Mouse (Mus musculus) kidney, embryonic 16.5 days (tissue): Measurements from ENCODE around the gene Gdf3. TPM values are rescaled to one million over a fixed set of nuclear protein-coding genes. Genes with fewer than 3 reads are reported as not detected.

Source experiments
- ATAC-seq: fragments of 200-750 bp; cut with Nextera tagmentation; 2 replicates; pipeline ENCODE4 v1.8.0; 2017; ENCODE audit warnings: moderate TSS enrichment; ENCODE audit not compliant: low FRiP score, low TSS enrichment
- H3K27ac ChIP-seq: fragments of 300-500 bp; sonication (generic); 2 replicates; pipeline ENCODE4 v1.5.1; 2014; ENCODE audit warnings: low read length
- H3K27me3 ChIP-seq: fragments of 300-500 bp; sonication (generic); 2 replicates; pipeline ENCODE4 v1.6.1; 2014; ENCODE audit warnings: low read length, control low read depth, mixed read lengths; ENCODE audit not compliant: insufficient read depth
- H3K36me3 ChIP-seq: fragments of 300-500 bp; sonication (generic); 2 replicates; pipeline ENCODE4 v1.6.1; 2014; ENCODE audit warnings: low read length, control low read depth, mixed read lengths; ENCODE audit not compliant: insufficient read depth
- H3K4me1 ChIP-seq: fragments of 300-500 bp; sonication (generic); 2 replicates; pipeline ENCODE4 v1.6.1; 2014; ENCODE audit warnings: low read length, control low read depth, mixed read lengths; ENCODE audit not compliant: insufficient read depth
- H3K4me2 ChIP-seq: fragments of 300-500 bp; sonication (generic); replicated peaks from 2 replicates; pipeline ENCODE4 v1.6.1; 2014; ENCODE audit warnings: low read depth, low read length
- H3K4me3 ChIP-seq: fragments of 300-500 bp; sonication (generic); 2 replicates; pipeline ENCODE4 v1.5.1; 2014; ENCODE audit warnings: mild to moderate bottlenecking, low read length
- H3K9ac ChIP-seq: fragments of 300-500 bp; sonication (generic); replicated peaks from 2 replicates; pipeline ENCODE4 v1.6.1; 2014; ENCODE audit warnings: low read length
- H3K9me3 ChIP-seq: fragments of 300-500 bp; sonication (generic); 2 replicates; pipeline ENCODE4 v1.6.1; 2016; ENCODE audit warnings: low read length, control low read depth
- WGBS: fragments of 180-500 bp; shearing (Covaris S2); extraction: QIAGEN DNeasy Blood & Tissue Kit; methylation state at CpG from one replicate; pipeline ENCODE4 v1.1.7; 2014; 5-methylcytosine and 5-hydroxymethylcytosine counted together
- polyA plus RNA-seq: library from polyadenylated mRNA; unstranded; fragments of >200 nt; fragmentation: Nextera tagmentation; extraction: Ambion mirVana; gene quantifications from 2 replicates; pipeline ENCODE4 v1.2.1, GENCODE M21; 2015

Gene Gdf3
- polyA plus RNA-seq, 1 experiment from 2014 or later, result not detected

GRCm38 (mm10) chr6:122600066-122600646 lies 9.7 kb downstream of the Gdf3 start:
- H3K4me3 ChIP-seq, result no peak overlapping the region
- WGBS, result 88% methylated on average over 7 of the region's 7 CpGs
- no peaks in the 10 kb centered on the region for H3K9me3 ChIP-seq
- H3K27ac ChIP-seq, result no peak overlapping the region
- no peak overlapping the region for H3K4me2 ChIP-seq
- no peak for ATAC-seq
- no peaks in the 10 kb centered on the region for H3K36me3 ChIP-seq
- 0 out of 2 replicates have a peak, but pooled peaks cover 2% of the 10 kb centered on the region for H3K4me1 ChIP-seq
- H3K27me3 ChIP-seq, result no peaks in the 10 kb centered on the region
- no peak overlapping the region for H3K9ac ChIP-seq

- WGBS, result 88% methylated on average over 9 of the region's 9 CpGs
- no peak overlapping the region for H3K4me2 ChIP-seq
- no peak for ATAC-seq
- H3K9me3 ChIP-seq, result no peaks in the 10 kb centered on the region
- H3K4me3 ChIP-seq, result no peak overlapping the region
- H3K36me3 ChIP-seq, result no peaks in the 10 kb centered on the region
- H3K27me3 ChIP-seq, result no peaks in the 10 kb centered on the region
- 0 out of 2 replicates have a peak, but pooled peaks cover 2% of the 10 kb centered on the region for H3K4me1 ChIP-seq
- no peak overlapping the region for H3K27ac ChIP-seq
- H3K9ac ChIP-seq, result no peak overlapping the region
Observed at GRCm38 (mm10) chr6:122599054-122599737, 10.7 kb downstream of the Gdf3 start.

- Histone ChIP-seq H3K27ac (no peak overlapping the region), H3K27me3 (no peaks in the 10 kb centered on the region), H3K4me1 (0 out of 2 replicates have a peak, but pooled peaks cover 2% of the 10 kb centered on the region), H3K36me3 (no peaks in the 10 kb centered on the region), H3K4me2 (no peak overlapping the region), H3K9ac (no peak overlapping the region), H3K9me3 (no peaks in the 10 kb centered on the region), H3K4me3 (no peak overlapping the region)
- no peak for ATAC-seq
- WGBS, result 92% methylated on average over 6 of the region's 6 CpGs
Observed at GRCm38 (mm10) chr6:122598436-122598835, 11.5 kb downstream of the Gdf3 start.

GRCm38 (mm10) chr6:122598014-122598413 lies 11.9 kb downstream of the Gdf3 start:
- H3K9me3 ChIP-seq, result no peaks in the 10 kb centered on the region
- H3K36me3 ChIP-seq, result no peaks in the 10 kb centered on the region
- no peaks in the 10 kb centered on the region for H3K27me3 ChIP-seq
- H3K9ac ChIP-seq, result no peak overlapping the region
- no peak for ATAC-seq
- H3K27ac ChIP-seq, result no peak overlapping the region
- no peak overlapping the region for H3K4me2 ChIP-seq
- WGBS, result 88% methylated on average over 4 of the region's 4 CpGs
- 0 out of 2 replicates have a peak, but pooled peaks cover 2% of the 10 kb centered on the region for H3K4me1 ChIP-seq
- no peak overlapping the region for H3K4me3 ChIP-seq

- Histone ChIP-seq H3K4me1 (no peaks in the 10 kb centered on the region), H3K27ac (no peak overlapping the region)
Observed at GRCm38 (mm10) chr6:122596608-122597007, 13.3 kb downstream of the Gdf3 start.

GRCm38 (mm10) chr6:122595637-122596036 lies 14.2 kb downstream of the Gdf3 start:
- H3K9ac ChIP-seq, result no peak overlapping the region
- no peaks in the 10 kb centered on the region for H3K36me3 ChIP-seq
- 34% methylated on average over 7 of the region's 7 CpGs for WGBS
- ATAC-seq, result peak; percentile 46; the same call in 1 of the 2 replicates
- H3K4me3 ChIP-seq, result no peak overlapping the region
- 0 out of 2 replicates have a peak overlapping the region, but pooled peaks have one; percentile 33 for H3K4me2 ChIP-seq
- no peaks in the 10 kb centered on the region for H3K9me3 ChIP-seq
- no peaks in the 10 kb centered on the region for H3K27me3 ChIP-seq
- H3K27ac ChIP-seq, result no peak overlapping the region
- no peaks in the 10 kb centered on the region for H3K4me1 ChIP-seq

More at GRCm38 (mm10) chr6:122596608-122597007, 13.3 kb downstream of the Gdf3 start:
- H3K4me3 ChIP-seq, result no peak overlapping the region
- no peaks in the 10 kb centered on the region for H3K27me3 ChIP-seq
- H3K9ac ChIP-seq, result no peak overlapping the region
- no peak for ATAC-seq
- H3K9me3 ChIP-seq, result no peaks in the 10 kb centered on the region
- no peak overlapping the region for H3K4me2 ChIP-seq
- WGBS, result 86% methylated on average over 7 of the region's 7 CpGs
- H3K36me3 ChIP-seq, result no peaks in the 10 kb centered on the region

GRCm38 (mm10) chr6:122592905-122593304 lies 17.0 kb downstream of the Gdf3 start:
- H3K36me3 ChIP-seq, result no peaks in the 10 kb centered on the region
- no peak overlapping the region for H3K4me2 ChIP-seq
- no peaks in the 10 kb centered on the region for H3K27me3 ChIP-seq
- H3K4me3 ChIP-seq, result no peak overlapping the region
- 95% methylated on average over 2 of the region's 2 CpGs for WGBS
- H3K9me3 ChIP-seq, result no peaks in the 10 kb centered on the region
- H3K27ac ChIP-seq, result no peak overlapping the region
- ATAC-seq, result no peak
- H3K4me1 ChIP-seq, result no peaks in the 10 kb centered on the region
- no peak overlapping the region for H3K9ac ChIP-seq

- Histone ChIP-seq H3K4me2 (no peak overlapping the region), H3K4me3 (no peak overlapping the region), H3K27ac (no peak overlapping the region), H3K4me1 (no peaks in the 10 kb centered on the region), H3K27me3 (no peaks in the 10 kb centered on the region), H3K9ac (no peak overlapping the region), H3K36me3 (no peaks in the 10 kb centered on the region), H3K9me3 (no peaks in the 10 kb centered on the region)
- 84% methylated on average over 13 of the region's 13 CpGs for WGBS
- ATAC-seq, result no peak
Observed at GRCm38 (mm10) chr6:122591027-122591758, 18.7 kb downstream of the Gdf3 start.

GRCm38 (mm10) chr6:122579086-122579485 lies 30.8 kb downstream of the Gdf3 start:
- Histone ChIP-seq H3K27ac (no peak overlapping the region), H3K27me3 (no peaks in the 10 kb centered on the region), H3K9me3 (0 out of 2 replicates have a peak, but pooled peaks cover 2% of the 10 kb centered on the region), H3K4me1 (no peaks in the 10 kb centered on the region), H3K36me3 (no peaks in the 10 kb centered on the region), H3K4me3 (no peak overlapping the region), H3K9ac (no peak overlapping the region), H3K4me2 (no peak overlapping the region)
- 63% methylated on average over 1 of the region's 1 CpGs for WGBS
- ATAC-seq, result no peak
